Mouse (Mus musculus): Measurements from ENCODE around the gene Wnt10b.

Wnt10b gene

GRCm38 (mm10) chr15:98729791-98730545 is 48.0 kb downstream of the Wnt10b start:
- in situ Hi-C loops (cut with MboI, MseI), result loop anchor here (5.0 kb wide), 1 partner anchor 302 kb away; no protein-coding TSS in a partner anchor

- in situ Hi-C loops (cut with MboI, MseI), result loop anchor here (5.0 kb wide), 1 partner anchor 304 kb away; no protein-coding TSS in a partner anchor
These were observed 49.6 kb downstream of the Wnt10b start for GRCm38 (mm10) chr15:98728366-98728765.

- in situ Hi-C loops (cut with MboI, MseI), result loop anchor here (5.0 kb wide), 1 partner anchor 305 kb away; no protein-coding TSS in a partner anchor
These were observed 50.3 kb downstream of the Wnt10b start, which contains the start of gene Fkbp11 for GRCm38 (mm10) chr15:98727443-98728321. TSS of gene Fkbp11 (minus strand) at chr15:98728198.

- in situ Hi-C loops (cut with MboI, MseI), result loop anchor here (5.0 kb wide), 1 partner anchor 306 kb away; no protein-coding TSS in a partner anchor
These were observed 51.2 kb downstream of the Wnt10b start for GRCm38 (mm10) chr15:98726746-98727145.

GRCm38 (mm10) chr15:98726079-98726478 is 51.9 kb downstream of the Wnt10b start:
- in situ Hi-C loops (cut with MboI, MseI), result loop anchor here (5.0 kb wide), 1 partner anchor 306 kb away; no protein-coding TSS in a partner anchor

- in situ Hi-C loops (cut with MboI, MseI), result no loop called here
These were observed 53.5 kb downstream of the Wnt10b start for GRCm38 (mm10) chr15:98724441-98724840.

GRCm38 (mm10) chr15:98722854-98723253 is 55.1 kb downstream of the Wnt10b start:
- in situ Hi-C loops (cut with MboI, MseI), result no loop called here

- in situ Hi-C loops (cut with MboI, MseI), result no loop called here
These were observed 55.8 kb downstream of the Wnt10b start for GRCm38 (mm10) chr15:98722191-98722590.

Data from regulatory T cell (primary cell).